Mouse (Mus musculus) CH12.LX (cell line): ENCODE data around the gene Zbtb22. TPM values are rescaled to one million over a fixed set of nuclear protein-coding genes. Genes with fewer than 3 reads are reported as not detected.

ENCODE experiments used
- polyA plus RNA-seq: library from polyadenylated mRNA; unstranded; fragments of >175 nt; gene quantifications from 2 replicates; pipeline ENCODE4 v1.2.1, GENCODE M21; 2012; ENCODE audit warnings: low read depth; ENCODE audit not compliant: insufficient read length
- total RNA-seq, 2 experiments: library from RNA; depleted of rRNA; stranded (reverse); fragments of 300-350 nt in 1 of 2; fragments of >200 nt in 1 of 2; gene quantifications; 2 replicates each; pipeline ENCODE4 v1.2.3; 2012 to 2014

Gene Zbtb22
- total and polyA plus RNA-seq, 3 experiments: 11.7 to 23.5 (median 20.3) TPM

Other genes starting within 250 kb of the Zbtb22 start
Only the 20 nearest of the 30 such genes appear.
- gene Kank3, start 105.4 kb upstream of the Zbtb22 start, total RNA-seq (2012; rRNA removed): 10.8 and 15.7 TPM in 2 replicates
- gene Kank3, start 105.4 kb upstream of the Zbtb22 start, total RNA-seq (2014; rRNA removed): 0.50 and 0.81 TPM in 2 replicates
- gene Kank3, start 105.4 kb upstream of the Zbtb22 start, polyA plus RNA-seq: 0.78 and 1.8 TPM in 2 replicates
- gene Rps28, start 91.3 kb upstream of the Zbtb22 start, total RNA-seq (2012; rRNA removed): 4,496 and 4,575 TPM in 2 replicates
- gene Rps28, start 91.3 kb upstream of the Zbtb22 start, total RNA-seq (2014; rRNA removed): 696 and 765 TPM in 2 replicates
- 782 and 837 TPM in 2 replicates for gene Rps28, start 91.3 kb upstream of the Zbtb22 start, polyA plus RNA-seq
- 316 and 364 TPM in 2 replicates for gene Ndufa7, start 91.3 kb upstream of the Zbtb22 start, total RNA-seq (2012; rRNA removed)
- 168 and 194 TPM in 2 replicates for gene Ndufa7, start 91.3 kb upstream of the Zbtb22 start, total RNA-seq (2014; rRNA removed)
- gene Ndufa7, start 91.3 kb upstream of the Zbtb22 start, polyA plus RNA-seq: 153 and 164 TPM in 2 replicates
- gene Cd320, start 72.8 kb upstream of the Zbtb22 start, total RNA-seq (2012; rRNA removed): 53.7 and 57.1 TPM in 2 replicates
- 67.1 and 84.2 TPM in 2 replicates for gene Cd320, start 72.8 kb upstream of the Zbtb22 start, total RNA-seq (2014; rRNA removed)
- gene Cd320, start 72.8 kb upstream of the Zbtb22 start, polyA plus RNA-seq: 45.3 and 50.9 TPM in 2 replicates
- gene Gm7029, start 42.1 kb upstream of the Zbtb22 start, total RNA-seq (2012; rRNA removed): not detected in 2 replicates
- gene Gm7029, start 42.1 kb upstream of the Zbtb22 start, total RNA-seq (2014; rRNA removed): not detected in 2 replicates
- not detected in 2 replicates for gene Gm7029, start 42.1 kb upstream of the Zbtb22 start, polyA plus RNA-seq
- 22.3 and 23.0 TPM in 2 replicates for gene Kifc1, start 25.2 kb upstream of the Zbtb22 start, total RNA-seq (2012; rRNA removed)
- gene Kifc1, start 25.2 kb upstream of the Zbtb22 start, total RNA-seq (2014; rRNA removed): 15.2 and 16.0 TPM in 2 replicates
- gene Kifc1, start 25.2 kb upstream of the Zbtb22 start, polyA plus RNA-seq: 41.2 and 46.6 TPM in 2 replicates
- gene Platr17, start 10.8 kb upstream of the Zbtb22 start, total RNA-seq (2012; rRNA removed): not detected in 2 replicates
- gene Platr17, start 10.8 kb upstream of the Zbtb22 start, total RNA-seq (2014; rRNA removed): not detected in 2 replicates
- not detected in 2 replicates for gene Platr17, start 10.8 kb upstream of the Zbtb22 start, polyA plus RNA-seq
- 33.8 and 48.3 TPM in 2 replicates for gene Daxx, start 6.5 kb upstream of the Zbtb22 start, total RNA-seq (2012; rRNA removed)
- gene Daxx, start 6.5 kb upstream of the Zbtb22 start, total RNA-seq (2014; rRNA removed): 31.6 and 32.3 TPM in 2 replicates
- gene Daxx, start 6.5 kb upstream of the Zbtb22 start, polyA plus RNA-seq: 53.0 and 64.7 TPM in 2 replicates
- gene Tapbp, start within 50 bp of the Zbtb22 start, total RNA-seq (2012; rRNA removed): 114 and 134 TPM in 2 replicates
- gene Tapbp, start within 50 bp of the Zbtb22 start, total RNA-seq (2014; rRNA removed): 44.3 and 45.3 TPM in 2 replicates
- 96.7 and 116 TPM in 2 replicates for gene Tapbp, start within 50 bp of the Zbtb22 start, polyA plus RNA-seq
- 23.0 and 25.6 TPM in 2 replicates for gene Rgl2, start 13.6 kb downstream of the Zbtb22 start, total RNA-seq (2012; rRNA removed)
- gene Rgl2, start 13.6 kb downstream of the Zbtb22 start, total RNA-seq (2014; rRNA removed): 20.1 and 20.4 TPM in 2 replicates
- 29.1 and 31.8 TPM in 2 replicates for gene Rgl2, start 13.6 kb downstream of the Zbtb22 start, polyA plus RNA-seq
- gene Pfdn6, start 24.4 kb downstream of the Zbtb22 start, total RNA-seq (2012; rRNA removed): 140 and 157 TPM in 2 replicates
- 92.3 and 109 TPM in 2 replicates for gene Pfdn6, start 24.4 kb downstream of the Zbtb22 start, total RNA-seq (2014; rRNA removed)
- 109 and 149 TPM in 2 replicates for gene Pfdn6, start 24.4 kb downstream of the Zbtb22 start, polyA plus RNA-seq
- gene Wdr46, start 24.8 kb downstream of the Zbtb22 start, total RNA-seq (2012; rRNA removed): 49.7 and 64.5 TPM in 2 replicates
- gene Wdr46, start 24.8 kb downstream of the Zbtb22 start, total RNA-seq (2014; rRNA removed): 36.8 and 39.8 TPM in 2 replicates
- 69.4 and 72.4 TPM in 2 replicates for gene Wdr46, start 24.8 kb downstream of the Zbtb22 start, polyA plus RNA-seq
- 3.7 and 4.5 TPM in 2 replicates for gene B3galt4, start 35.6 kb downstream of the Zbtb22 start, total RNA-seq (2012; rRNA removed)
- gene B3galt4, start 35.6 kb downstream of the Zbtb22 start, total RNA-seq (2014; rRNA removed): 4.2 and 5.2 TPM in 2 replicates
- gene B3galt4, start 35.6 kb downstream of the Zbtb22 start, polyA plus RNA-seq: 4.6 and 6.2 TPM in 2 replicates
- 38.2 and 39.9 TPM in 2 replicates for gene Vps52, start 39.9 kb downstream of the Zbtb22 start, total RNA-seq (2012; rRNA removed)
- gene Vps52, start 39.9 kb downstream of the Zbtb22 start, total RNA-seq (2014; rRNA removed): 34.3 and 40.6 TPM in 2 replicates
- 73.6 and 76.1 TPM in 2 replicates for gene Vps52, start 39.9 kb downstream of the Zbtb22 start, polyA plus RNA-seq
- 302 and 359 TPM in 2 replicates for gene Rps18, start 40.1 kb downstream of the Zbtb22 start, total RNA-seq (2012; rRNA removed)
- 205 and 246 TPM in 2 replicates for gene Rps18, start 40.1 kb downstream of the Zbtb22 start, total RNA-seq (2014; rRNA removed)
- gene Rps18, start 40.1 kb downstream of the Zbtb22 start, polyA plus RNA-seq: 913 and 991 TPM in 2 replicates
- gene H2-K1, start 84.4 kb downstream of the Zbtb22 start, total RNA-seq (2012; rRNA removed): 1,488 and 1,753 TPM in 2 replicates
- gene H2-K1, start 84.4 kb downstream of the Zbtb22 start, total RNA-seq (2014; rRNA removed): 1,386 and 1,734 TPM in 2 replicates
- gene H2-K1, start 84.4 kb downstream of the Zbtb22 start, polyA plus RNA-seq: 2,472 and 2,496 TPM in 2 replicates
- 8.6 and 11.9 TPM in 2 replicates for gene Ring1, start 108.8 kb downstream of the Zbtb22 start, total RNA-seq (2012; rRNA removed)
- 11.5 and 13.7 TPM in 2 replicates for gene Ring1, start 108.8 kb downstream of the Zbtb22 start, total RNA-seq (2014; rRNA removed)
- 18.0 and 23.1 TPM in 2 replicates for gene Ring1, start 108.8 kb downstream of the Zbtb22 start, polyA plus RNA-seq
- gene H2-Ke6, start 112.2 kb downstream of the Zbtb22 start, total RNA-seq (2012; rRNA removed): 44.8 and 47.1 TPM in 2 replicates
- gene H2-Ke6, start 112.2 kb downstream of the Zbtb22 start, total RNA-seq (2014; rRNA removed): 20.4 and 20.8 TPM in 2 replicates
- 31.7 and 34.5 TPM in 2 replicates for gene H2-Ke6, start 112.2 kb downstream of the Zbtb22 start, polyA plus RNA-seq
- gene Slc39a7, start 115.8 kb downstream of the Zbtb22 start, total RNA-seq (2012; rRNA removed): 116 and 160 TPM in 2 replicates
- gene Slc39a7, start 115.8 kb downstream of the Zbtb22 start, total RNA-seq (2014; rRNA removed): 96.8 and 97.2 TPM in 2 replicates
- 105 and 108 TPM in 2 replicates for gene Slc39a7, start 115.8 kb downstream of the Zbtb22 start, polyA plus RNA-seq
- gene Rxrb, start 115.9 kb downstream of the Zbtb22 start, total RNA-seq (2012; rRNA removed): 42.7 and 47.7 TPM in 2 replicates
- 27.0 and 27.4 TPM in 2 replicates for gene Rxrb, start 115.9 kb downstream of the Zbtb22 start, total RNA-seq (2014; rRNA removed)
- gene Rxrb, start 115.9 kb downstream of the Zbtb22 start, polyA plus RNA-seq: 36.9 and 41.4 TPM in 2 replicates